Mouse (Mus musculus): Measurements from ENCODE around the gene Gpr142.

Gene Gpr142

DNA sequence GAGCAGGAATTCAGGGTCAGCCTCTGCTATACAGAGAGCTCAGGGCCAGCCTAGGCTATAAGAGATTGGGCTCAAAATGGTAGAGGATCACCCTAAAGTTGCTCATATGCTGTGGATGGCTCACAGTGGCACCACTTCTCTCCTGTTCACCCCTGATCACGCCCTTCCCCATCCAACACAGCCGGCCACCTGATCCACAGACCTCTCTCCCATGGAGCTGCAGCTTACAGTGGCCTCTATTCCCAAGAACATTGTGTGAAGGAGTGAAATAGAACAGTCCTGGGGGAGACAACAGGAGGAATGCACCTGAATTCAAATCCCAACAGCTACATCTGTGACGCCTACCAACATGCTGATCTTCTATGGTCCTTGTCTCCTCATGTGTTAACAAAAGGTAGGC is at the start of gene Gpr142:
Gpr142 (plus strand) TSS at position 301 of the 400 bp plus-strand sequence.
- in situ Hi-C loops (cut with MboI, MseI): no loop called here

DNA sequence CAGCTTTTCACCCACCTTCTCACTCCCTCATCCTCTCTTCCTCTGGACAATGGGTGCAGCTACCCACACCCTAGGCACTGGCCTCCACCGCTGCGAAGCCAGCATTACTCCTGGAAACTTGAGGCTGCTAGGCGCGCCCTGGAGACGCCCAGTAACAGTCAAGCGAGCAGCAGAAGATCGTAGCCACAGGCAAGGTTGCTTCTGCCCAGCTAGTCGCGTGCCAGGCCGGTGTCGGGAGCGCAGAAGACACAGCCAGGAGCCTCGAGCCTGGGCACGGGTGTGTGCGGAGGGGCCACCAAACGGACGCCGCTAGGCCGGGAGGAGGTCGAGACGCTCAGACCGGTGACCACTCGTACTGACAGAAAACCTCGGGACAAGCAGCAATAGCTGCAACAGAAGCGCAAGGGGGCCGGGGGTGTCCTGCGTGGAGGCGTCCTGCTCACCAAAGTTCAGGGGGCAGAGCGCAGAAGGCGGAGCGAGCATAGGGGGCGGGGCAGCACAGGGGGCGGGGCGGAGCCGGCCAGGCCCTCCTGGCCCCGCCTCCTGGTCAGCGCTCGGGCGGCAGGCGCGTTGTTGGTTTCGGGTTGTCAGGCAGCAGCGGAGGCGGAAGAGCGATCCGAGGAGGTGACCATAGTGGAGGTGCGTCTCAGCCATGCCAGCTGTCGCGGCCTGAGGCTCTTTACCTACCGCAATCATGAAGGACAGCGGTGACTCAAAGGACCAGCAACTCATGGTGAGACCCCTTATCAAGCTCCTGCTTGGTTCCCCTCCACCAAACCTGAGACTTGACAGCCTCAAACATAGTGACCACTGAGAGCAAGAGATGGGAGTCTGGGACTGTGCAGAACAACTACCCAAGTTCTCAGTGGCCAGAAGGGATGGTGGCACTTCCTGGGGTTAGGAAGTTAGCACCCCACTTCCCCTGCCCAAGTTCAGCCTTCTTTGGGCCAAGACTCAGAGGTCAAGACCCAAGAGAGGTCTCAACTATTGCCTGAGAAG is 33.6 kb upstream of the Gpr142 start, which contains the start of gene Kif19a:
Kif19a (plus strand) TSS at position 569 of the 999 bp plus-strand sequence.
- in situ Hi-C loops (cut with MboI, MseI): no loop called here

DNA sequence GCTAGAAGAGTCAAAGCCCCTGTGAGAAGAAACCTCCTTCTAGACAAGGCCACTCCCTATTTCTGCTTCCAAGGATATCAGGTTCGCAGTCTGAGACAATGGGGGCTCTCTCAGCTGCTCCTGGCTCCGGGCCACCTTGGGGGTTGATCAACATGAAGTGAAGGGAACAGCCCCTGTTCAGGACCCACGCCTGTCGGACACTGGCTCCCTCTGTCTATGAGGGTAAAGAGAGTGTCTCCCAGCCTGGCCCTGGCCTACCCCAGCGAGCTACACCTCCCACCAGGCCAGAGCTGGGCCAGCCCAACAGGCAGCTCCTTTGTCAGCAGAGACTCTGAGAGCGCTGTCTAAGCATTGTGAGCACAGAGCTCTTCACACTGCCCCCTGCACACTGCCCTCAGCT is 28.8 kb upstream of the Gpr142 start:
- in situ Hi-C loops (cut with MboI, MseI): no loop called here

DNA sequence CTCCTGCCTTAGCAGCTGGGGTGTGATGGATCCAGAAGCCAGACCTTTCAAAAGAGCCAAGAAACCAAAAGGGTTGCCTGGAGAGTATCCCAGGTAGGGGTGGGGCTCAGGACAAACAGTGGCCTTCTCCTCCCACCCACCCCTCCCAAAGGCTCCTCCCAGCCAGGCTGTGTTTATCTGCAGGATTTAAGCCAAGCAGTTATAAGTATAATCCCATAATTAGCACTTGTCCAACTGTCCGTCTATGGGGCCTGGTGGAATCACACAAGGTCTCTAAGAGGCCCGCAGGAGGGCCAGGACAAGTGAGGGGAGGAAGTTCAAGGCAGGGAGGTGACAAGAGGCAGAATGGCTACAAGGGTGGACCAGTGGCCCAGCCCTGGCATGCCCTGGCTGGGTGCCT is 26.8 kb upstream of the Gpr142 start:
- in situ Hi-C loops (cut with MboI, MseI): no loop called here

DNA sequence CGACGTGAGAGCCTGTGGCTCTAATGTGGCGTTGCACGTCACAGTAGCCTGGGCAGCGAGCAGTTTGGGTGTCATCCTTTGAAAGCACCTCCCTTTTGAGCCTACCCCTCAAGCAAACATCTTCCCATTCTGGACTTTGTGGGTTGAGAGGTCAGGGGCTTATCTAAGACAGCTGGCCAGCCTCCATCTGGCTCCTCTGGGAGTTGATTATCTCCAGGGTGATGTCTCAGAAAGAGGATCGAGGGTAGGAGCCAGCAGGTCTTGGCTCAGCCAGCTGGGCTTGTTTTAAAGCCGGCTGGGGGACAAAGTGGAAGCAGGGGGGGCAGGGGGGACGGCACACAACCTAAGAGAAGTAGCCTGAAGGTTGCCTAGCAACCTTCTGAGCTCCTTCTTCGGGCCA is 18.6 kb upstream of the Gpr142 start:
- in situ Hi-C loops (cut with MboI, MseI): no loop called here

DNA sequence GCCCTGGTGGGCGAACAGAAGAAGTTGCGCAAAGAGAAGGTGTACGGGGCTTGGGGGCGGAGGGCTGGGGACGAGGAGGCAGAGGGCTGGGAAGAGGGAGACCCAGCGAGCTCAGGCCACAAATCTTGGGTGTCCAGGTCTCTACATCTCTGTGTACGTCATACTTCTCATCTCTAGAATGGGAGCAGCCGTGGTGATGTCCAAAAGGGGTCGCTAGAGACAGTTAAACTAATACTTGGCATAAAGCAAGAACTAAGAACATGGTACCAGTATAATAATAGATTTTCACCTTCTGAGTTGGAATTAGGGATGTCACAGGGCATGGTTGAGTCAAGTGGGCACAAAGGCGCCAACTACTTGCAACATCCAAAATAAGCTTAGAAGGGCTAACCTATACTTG is 12.8 kb upstream of the Gpr142 start:
- in situ Hi-C loops (cut with MboI, MseI): loop anchor here (5.0 kb wide), 1 partner anchor 39 kb away; no protein-coding TSS in a partner anchor

DNA sequence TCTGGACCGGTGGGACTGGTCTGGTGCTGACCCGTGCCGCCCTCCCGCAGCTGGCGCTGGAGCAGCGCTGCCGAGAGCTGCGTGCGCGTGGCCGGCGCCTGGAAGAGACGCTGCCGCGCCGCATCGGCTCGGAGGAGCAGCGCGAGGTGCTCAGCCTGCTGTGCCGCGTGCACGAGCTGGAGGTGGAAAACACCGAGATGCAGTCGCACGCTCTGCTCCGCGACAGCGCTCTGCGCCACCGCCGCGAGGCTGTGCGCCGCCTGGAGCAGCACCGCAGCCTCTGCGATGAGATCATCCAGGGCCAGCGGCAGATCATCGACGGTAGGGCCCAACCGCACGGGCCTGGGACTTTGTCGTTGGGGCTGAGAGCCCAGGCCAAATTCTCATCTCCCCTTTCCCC is 12.4 kb upstream of the Gpr142 start:
- in situ Hi-C loops (cut with MboI, MseI): loop anchor here (5.0 kb wide), 1 partner anchor 39 kb away; no protein-coding TSS in a partner anchor

DNA sequence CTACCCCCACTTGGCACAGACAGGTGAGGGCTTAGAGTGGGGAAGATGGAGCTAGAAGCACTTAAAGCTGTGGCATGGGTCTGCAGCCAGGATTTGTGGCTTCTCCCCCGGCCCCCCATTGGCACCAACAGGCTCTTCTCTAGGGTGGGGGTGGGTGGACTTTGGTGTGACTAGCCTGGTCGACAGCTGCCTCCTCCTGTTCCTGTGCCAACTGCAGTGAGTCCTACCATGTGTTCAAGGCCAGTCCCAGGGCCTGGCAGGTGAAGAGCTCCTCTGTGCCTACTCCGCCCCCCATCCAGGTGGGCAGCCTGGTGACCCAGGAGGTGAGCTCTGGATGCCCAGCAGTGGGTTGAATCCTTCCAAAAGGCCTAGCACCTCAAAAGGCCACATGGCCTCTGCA is 11.1 kb upstream of the Gpr142 start:
- in situ Hi-C loops (cut with MboI, MseI): loop anchor here (5.0 kb wide), 1 partner anchor 40 kb away; no protein-coding TSS in a partner anchor

DNA sequence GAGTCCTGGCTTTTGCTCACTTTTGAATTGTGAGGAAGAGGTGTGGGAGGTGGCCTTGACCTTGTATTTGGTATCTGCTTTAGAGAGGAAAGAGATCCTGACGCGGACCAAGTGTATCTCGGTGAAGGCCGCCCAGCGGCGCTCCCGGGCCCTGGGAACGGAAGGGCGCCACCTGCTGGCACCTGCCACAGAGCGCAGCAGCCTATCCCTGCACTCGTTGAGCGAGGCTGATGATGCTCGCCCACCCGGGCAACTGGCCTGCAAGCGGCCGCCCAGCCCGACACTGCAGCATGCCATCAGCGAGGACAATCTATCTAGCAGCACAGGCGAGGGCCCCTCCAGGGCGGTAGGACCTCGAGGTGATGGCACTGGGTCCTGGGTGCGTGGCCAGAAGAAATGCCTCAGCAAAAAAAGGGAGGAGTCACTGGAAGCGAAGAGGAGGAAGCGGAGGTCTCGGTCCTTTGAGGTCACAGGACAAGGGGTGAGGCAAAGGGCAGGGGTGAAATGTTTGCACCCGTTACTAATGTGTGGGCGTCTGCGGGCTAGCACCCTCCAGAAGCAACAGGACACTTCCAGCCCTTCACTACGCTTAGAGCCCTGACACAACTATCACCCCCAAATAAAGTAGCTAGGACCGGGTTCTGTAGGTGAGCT is 9.5 kb upstream of the Gpr142 start:
- in situ Hi-C loops (cut with MboI, MseI): loop anchor here (5.0 kb wide), 1 partner anchor 42 kb away; no protein-coding TSS in a partner anchor

DNA sequence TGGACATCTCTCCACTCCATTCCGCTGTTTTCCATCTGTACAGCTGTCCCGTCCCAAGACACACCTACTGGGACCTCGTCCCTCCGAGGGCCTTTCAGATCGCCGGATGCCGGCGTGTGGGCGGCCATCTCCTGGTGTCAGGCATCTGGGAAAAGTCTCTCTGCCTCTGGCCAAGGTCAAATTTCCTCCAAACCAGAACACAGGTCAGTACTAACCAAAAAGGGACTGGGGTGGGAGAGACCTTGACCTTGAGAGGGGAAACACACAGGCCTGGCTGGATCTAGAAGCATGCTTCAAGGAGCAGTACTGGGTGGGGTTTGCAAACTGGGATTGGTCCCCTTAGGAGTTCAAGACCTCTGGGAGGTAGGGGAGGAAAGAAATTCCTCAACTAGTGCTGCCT is 9.0 kb upstream of the Gpr142 start:
- in situ Hi-C loops (cut with MboI, MseI): loop anchor here (5.0 kb wide), 1 partner anchor 42 kb away; no protein-coding TSS in a partner anchor

DNA sequence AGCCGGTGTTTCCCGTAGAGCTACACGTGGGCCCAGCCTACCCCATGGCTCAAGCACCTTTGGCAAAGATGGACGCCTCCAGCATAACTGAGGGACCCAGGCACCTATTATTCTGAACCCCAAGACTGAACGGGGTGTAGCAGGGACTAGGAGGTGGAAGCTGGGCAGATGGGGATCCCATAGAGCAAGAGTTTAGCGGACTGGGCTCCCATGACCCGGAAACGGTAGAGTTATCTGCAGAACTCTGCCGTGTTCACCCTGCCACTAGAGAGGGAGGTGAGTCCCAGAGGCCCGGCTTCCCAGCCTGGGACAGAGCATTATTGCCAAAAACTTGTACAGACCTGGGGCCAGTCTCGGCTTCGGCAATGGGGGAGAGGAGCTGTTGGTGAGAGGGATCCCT is 8.6 kb upstream of the Gpr142 start:
- in situ Hi-C loops (cut with MboI, MseI): no loop called here

DNA sequence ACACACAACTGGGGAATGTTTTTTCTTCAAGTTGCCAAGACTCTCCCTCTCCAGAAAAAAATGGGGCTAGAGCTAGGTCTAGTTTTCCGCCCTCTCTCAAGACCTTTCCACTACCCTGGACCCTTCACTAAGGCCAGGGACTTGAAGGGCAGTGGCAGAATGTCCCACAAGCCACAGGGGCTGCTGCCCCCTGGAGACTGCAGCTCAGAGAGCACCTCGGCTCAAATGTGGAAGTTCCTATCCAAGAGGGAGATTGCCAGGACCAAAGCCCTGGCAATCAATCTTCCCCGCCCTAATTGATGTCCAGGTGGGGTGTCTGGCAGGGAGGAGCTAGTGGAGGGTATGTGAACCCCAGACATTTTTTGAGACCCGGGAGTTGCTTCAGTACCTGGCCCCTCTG is 7.9 kb upstream of the Gpr142 start:
- in situ Hi-C loops (cut with MboI, MseI): no loop called here

DNA sequence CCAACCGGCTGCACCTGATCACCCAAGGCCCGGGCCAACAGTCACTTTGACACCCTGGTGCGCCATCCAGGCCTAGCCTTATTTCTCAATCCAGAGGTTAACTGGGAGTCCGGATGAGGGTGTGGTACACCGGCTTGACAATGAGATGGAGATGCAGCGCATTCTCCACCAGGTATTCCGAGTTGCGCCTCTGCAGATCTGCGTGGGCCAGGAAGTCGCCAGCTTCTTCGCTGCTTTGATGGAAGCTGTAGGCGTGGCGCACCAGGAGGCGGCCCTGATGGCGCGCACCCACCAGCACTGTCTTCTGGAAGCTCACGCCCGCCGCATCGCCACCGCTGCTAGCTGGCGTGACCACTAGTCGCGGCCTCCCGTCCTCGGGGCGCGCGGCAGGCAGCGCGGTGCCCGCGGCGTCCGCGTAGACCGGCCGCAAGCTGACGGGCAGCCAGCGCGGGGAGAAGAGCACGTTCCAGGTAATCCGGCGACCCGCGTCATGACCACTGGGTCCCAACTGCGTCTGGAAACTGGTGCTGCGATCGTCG is 7.3 kb upstream of the Gpr142 start:
- in situ Hi-C loops (cut with MboI, MseI): no loop called here

DNA sequence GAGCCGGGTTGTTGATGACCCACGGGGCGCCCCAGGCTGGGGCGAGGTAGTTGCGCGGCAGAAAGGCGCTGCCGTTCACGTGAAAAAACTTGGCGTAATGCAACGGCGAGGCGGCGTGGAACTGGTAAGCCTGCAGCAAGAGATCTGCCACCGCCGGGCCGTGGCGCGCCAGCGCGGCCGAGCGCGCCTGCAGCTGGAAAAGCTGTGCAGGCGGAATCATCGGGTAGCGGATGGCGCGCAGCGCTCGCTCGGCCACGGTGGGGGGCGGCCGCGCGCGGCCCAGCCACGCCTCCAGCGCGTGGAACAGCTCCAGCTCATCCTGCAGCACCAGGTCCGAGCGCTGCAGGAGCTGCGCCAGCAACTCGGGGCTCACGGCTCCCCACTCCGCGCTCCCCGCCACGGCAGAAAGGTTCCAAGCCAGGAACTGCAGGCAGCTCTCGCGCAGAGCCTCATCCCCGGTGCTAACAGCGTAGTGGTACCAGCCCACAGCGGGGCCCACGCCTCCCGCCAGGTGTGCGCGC is 6.8 kb upstream of the Gpr142 start:
- in situ Hi-C loops (cut with MboI, MseI): no loop called here

DNA sequence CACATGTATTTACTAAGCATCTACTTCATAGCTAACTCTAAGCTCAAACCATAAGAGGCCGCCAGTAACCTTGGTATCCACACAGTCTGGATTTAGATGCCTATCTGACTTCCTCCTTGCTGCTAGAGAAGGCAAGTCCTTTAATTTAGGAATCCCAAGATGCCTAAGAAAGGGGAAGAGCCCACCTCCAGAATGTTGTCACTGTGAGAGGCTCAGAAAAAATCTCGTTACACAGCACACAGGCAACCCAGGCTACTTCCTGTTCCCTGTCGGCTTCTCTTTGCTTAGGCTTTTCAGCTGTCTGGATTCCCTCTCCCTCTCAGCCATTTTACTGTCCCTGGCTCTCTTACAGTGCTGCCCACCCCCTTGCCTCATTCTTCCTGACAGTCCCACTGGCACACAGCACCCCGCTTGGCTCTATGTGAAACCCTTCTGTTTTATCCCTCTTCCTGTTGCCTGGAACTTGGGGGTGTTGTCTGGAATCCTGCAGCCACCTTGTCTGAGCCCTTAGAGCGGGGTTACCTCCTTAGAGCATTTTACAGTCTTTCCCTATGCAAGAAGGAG is 5.7 kb upstream of the Gpr142 start:
- in situ Hi-C loops (cut with MboI, MseI): no loop called here

DNA sequence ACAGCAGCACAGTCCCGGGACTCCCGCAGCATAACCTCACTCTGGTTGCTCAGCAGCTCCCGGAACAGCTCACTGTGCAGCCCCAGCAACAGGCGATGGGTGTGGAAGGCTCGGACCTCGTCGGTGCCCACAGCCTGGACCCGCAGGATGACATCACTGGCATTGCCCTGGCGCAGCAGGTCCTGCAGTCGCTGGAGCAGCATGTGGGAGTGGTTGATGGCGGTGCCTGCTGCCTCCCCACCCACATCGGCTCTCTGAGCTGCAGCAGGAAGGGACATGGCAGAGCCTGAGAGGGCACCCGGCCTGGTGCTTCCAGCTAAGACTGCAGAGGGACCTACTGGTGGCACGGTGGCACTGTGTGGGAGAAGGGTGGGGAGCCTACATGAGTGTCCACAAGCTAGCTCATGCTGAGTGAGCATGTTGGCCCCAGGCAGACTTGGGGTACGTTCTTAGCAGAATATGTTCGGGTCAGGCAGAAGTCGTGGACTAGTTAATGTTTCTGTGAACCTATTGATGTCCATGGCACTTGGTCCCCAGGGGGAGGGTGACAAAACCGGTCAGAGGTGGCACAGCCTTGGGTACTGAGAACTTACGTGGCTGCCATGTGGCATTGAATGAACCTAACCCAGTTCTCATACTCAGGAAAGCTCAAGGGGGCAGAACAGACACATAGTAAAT is 4.7 kb upstream of the Gpr142 start:
- in situ Hi-C loops (cut with MboI, MseI): no loop called here

DNA sequence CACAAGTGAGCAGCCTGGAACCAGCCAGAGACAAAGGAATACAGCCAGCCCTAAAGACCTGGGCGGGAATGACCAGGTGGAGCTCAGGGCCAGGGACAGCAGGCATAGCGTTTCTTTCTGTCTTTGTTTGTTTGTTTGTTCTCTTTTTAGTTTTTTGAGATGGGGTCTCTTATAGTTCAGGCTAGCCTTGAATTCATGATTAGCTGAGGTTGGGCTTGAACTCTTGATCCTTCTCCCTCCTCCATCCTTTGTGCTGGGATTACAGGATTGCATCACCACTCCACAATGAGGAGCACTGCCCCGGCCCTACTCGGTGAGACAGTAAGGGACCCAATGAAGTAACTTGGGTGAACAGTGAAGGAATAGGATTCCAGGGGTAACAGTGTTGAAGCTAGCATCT is 4.0 kb upstream of the Gpr142 start:
- in situ Hi-C loops (cut with MboI, MseI): no loop called here

DNA sequence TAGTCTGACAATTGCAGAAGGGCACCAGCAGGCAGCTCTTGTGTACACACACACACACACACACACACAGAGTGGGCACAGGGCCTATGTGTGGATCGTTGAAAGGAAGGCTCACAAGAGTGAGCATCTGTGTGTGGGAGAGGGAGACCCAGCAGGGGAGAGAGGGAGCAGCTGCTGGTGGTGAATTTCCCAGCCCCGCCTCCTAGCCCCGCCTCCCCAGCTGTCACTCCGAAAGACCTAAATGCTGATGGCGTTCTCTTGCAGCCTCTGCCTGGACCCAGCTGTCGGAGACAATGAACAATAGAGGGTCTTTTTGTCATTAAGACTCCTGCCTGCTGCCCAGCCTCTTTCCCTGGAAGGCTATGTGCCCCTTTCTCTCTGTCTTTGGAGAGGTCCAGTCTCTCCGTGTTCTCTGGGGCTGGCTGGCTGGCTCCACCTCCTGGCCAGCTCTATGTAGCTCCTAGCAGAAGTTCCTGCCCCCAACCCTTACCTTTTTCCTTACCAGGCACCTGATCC is 3.4 kb upstream of the Gpr142 start:
- in situ Hi-C loops (cut with MboI, MseI): no loop called here

DNA sequence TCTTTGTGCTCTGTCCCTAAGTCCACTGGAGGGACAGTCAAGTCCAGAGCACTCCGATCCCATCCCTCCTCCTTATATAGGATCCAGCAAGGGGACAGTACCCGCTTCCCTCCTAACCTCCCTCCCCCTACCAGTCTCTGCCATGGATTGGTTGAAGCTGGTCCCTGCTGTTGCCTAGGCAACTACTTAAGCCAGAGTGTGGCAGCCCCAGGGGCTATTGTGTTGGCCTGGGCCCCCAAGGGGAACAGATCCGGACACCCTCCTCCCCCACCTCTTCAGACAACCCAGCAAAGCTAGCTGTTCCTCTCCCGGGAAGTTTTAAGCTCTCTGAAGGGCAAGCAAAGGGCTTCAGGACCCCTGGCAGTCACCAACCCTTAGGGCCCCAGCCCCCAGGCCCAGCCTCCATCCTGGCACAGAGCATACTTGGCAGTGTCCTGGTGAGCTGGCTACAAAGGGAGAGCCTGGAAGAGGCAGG is 2.8 kb upstream of the Gpr142 start, which contains the start of gene Btbd17:
Btbd17 (minus strand) TSS at position 98 of the 475 bp plus-strand sequence.
- in situ Hi-C loops (cut with MboI, MseI): no loop called here

DNA sequence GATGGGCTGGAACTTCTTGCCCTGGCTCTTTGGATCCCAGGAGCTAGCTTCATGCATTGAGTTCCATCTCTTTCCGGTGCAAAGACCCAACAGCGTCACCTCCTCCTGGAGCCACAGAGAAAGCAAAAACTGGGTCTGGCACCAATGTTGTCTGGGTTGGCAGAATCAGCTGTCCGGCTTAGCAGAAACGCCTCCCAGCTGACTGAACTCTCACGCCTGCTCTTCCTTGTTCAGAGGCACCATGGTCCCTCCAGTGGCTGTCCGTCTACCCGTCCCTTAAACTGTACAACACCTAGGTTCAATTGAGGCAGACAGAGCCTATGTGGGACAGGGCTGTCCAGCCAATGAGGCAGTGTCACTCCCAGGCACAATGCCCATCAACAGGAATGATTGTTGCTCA is 1.5 kb upstream of the Gpr142 start:
- in situ Hi-C loops (cut with MboI, MseI): no loop called here

DNA sequence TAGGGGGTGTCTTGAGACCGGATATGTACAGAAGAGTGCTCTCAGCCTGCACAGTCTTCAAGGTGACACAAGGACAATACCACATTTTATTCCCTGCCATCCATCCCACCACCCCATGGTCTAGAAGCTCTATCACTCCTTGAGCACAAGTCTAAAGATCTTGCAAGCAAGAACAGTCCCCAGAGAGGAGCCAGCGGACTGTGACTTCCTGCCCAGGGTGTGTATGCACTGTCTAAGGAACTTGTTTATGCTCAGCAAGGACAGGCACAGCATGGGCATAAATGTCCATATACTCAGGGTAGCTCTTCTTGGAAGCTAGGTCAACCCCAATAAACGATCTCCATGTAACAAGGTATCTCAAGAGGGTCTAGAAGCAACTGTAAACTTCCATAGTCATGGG is 743 bp upstream of the Gpr142 start:
- in situ Hi-C loops (cut with MboI, MseI): no loop called here

All from T-helper 2 cell (primary cell).